Mouse (Mus musculus) adrenal gland, postnatal 14 days (tissue): ENCODE data around the gene Alk. TPM values are rescaled to one million over a fixed set of nuclear protein-coding genes. Genes with fewer than 3 reads are reported as not detected.
"Not testable (repeated sequence)": the region's sequence is repeated elsewhere in the genome, so short reads cannot be mapped to it uniquely, and the experiment has no call there.

Experiments used
- DNase-seq: peaks from one replicate; pipeline ENCODE4 v3.0.0; 2021; ENCODE audit warnings: mixed read lengths
- total RNA-seq: library from RNA; stranded (reverse); gene quantifications from 2 replicates; pipeline ENCODE4 v1.2.3, GENCODE M21; 2021

The Alk gene
- total RNA-seq, 1 experiment from 2014 or later, result not detected

- DNase-seq, result no peak
These were observed 75.9 kb downstream of the Alk start for GRCm38 (mm10) chr17:72528481-72528880.

- no peak for DNase-seq
These were observed 76.9 kb downstream of the Alk start for GRCm38 (mm10) chr17:72527481-72527880.

GRCm38 (mm10) chr17:72526356-72526755 lies 78.1 kb downstream of the Alk start:
- no peak for DNase-seq

- no peak for DNase-seq
These were observed 79.6 kb downstream of the Alk start for GRCm38 (mm10) chr17:72524839-72525238.

- DNase-seq, result no peak
These were observed 81.4 kb downstream of the Alk start for GRCm38 (mm10) chr17:72523006-72523405.

- peak; percentile 53 for DNase-seq
These were observed 82.0 kb downstream of the Alk start for GRCm38 (mm10) chr17:72522381-72522780.

GRCm38 (mm10) chr17:72521353-72521752 lies 83.1 kb downstream of the Alk start:
- DNase-seq, result no peak

- no peak for DNase-seq
These were observed 93.7 kb downstream of the Alk start for GRCm38 (mm10) chr17:72510746-72511145.

GRCm38 (mm10) chr17:72508678-72509394 lies 95.6 kb downstream of the Alk start:
- DNase-seq, result no peak

- no peak for DNase-seq
These were observed 99.2 kb downstream of the Alk start for GRCm38 (mm10) chr17:72505213-72505612.

- no peak for DNase-seq
These were observed 99.8 kb downstream of the Alk start for GRCm38 (mm10) chr17:72504581-72504980.

GRCm38 (mm10) chr17:72495395-72495794 lies 109.0 kb downstream of the Alk start:
- no peak for DNase-seq

GRCm38 (mm10) chr17:72485623-72486022 lies 118.8 kb downstream of the Alk start:
- no peak for DNase-seq

GRCm38 (mm10) chr17:72479260-72479659 lies 125.2 kb downstream of the Alk start:
- DNase-seq, result not testable (repeated sequence)

GRCm38 (mm10) chr17:72477889-72478405 lies 126.5 kb downstream of the Alk start:
- DNase-seq, result no peak

GRCm38 (mm10) chr17:72476956-72477355 lies 127.5 kb downstream of the Alk start:
- no peak for DNase-seq

- no peak for DNase-seq
These were observed 130.3 kb downstream of the Alk start for GRCm38 (mm10) chr17:72474166-72474565.

- DNase-seq, result peak; percentile 56
These were observed 155.9 kb downstream of the Alk start for GRCm38 (mm10) chr17:72448477-72448876.

GRCm38 (mm10) chr17:72445204-72446177 lies 158.9 kb downstream of the Alk start:
- no peak for DNase-seq

GRCm38 (mm10) chr17:72417451-72417850 lies 187.0 kb downstream of the Alk start:
- DNase-seq, result peak; percentile 4

GRCm38 (mm10) chr17:72414676-72415075 lies 189.8 kb downstream of the Alk start:
- no peak for DNase-seq

- no peak for DNase-seq
These were observed 199.6 kb downstream of the Alk start for GRCm38 (mm10) chr17:72404813-72405212.

- DNase-seq, result no peak
These were observed 202.6 kb downstream of the Alk start for GRCm38 (mm10) chr17:72401861-72402260.
